Mouse (Mus musculus) forebrain, postnatal 0 days (tissue): ENCODE measurements around the gene Cldn3. TPM values are rescaled to one million over a fixed set of nuclear protein-coding genes. Genes with fewer than 3 reads are reported as not detected.
"Not testable (repeated sequence)": the region's sequence is repeated elsewhere in the genome, so short reads cannot be mapped to it uniquely, and the experiment has no call there.

ENCODE experiments used
- ATAC-seq: fragments of 200-750 bp; cut with Nextera tagmentation; 2 replicates; pipeline ENCODE4 v1.8.0; 2017; ENCODE audit warnings: mild to moderate bottlenecking, moderate library complexity
- DNase-seq: peaks from one replicate; pipeline ENCODE4 v3.0.0-alpha.2; 2015
- H3K27ac ChIP-seq: fragments of 300-500 bp; sonication (generic); 2 replicates; pipeline ENCODE4 v1.5.1; 2014; ENCODE audit warnings: low read depth, mild to moderate bottlenecking, antibody characterized with exemption, low read length, moderate library complexity, mixed read lengths
- H3K27me3 ChIP-seq: fragments of 300-500 bp; sonication (generic); 2 replicates; pipeline ENCODE4 v1.6.1; 2014; ENCODE audit warnings: mild to moderate bottlenecking, low read length, mixed read lengths; ENCODE audit not compliant: insufficient read depth
- H3K36me3 ChIP-seq: fragments of 300-500 bp; sonication (generic); 2 replicates; pipeline ENCODE4 v1.6.1; 2014; ENCODE audit warnings: mild to moderate bottlenecking, moderate library complexity; ENCODE audit not compliant: insufficient read depth
- H3K4me1 ChIP-seq: fragments of 300-500 bp; sonication (generic); 2 replicates; pipeline ENCODE4 v1.6.1; 2014; ENCODE audit warnings: antibody characterized with exemption; ENCODE audit not compliant: insufficient read depth
- H3K4me2 ChIP-seq: fragments of 300-500 bp; sonication (generic); 2 replicates; pipeline ENCODE4 v1.6.1; 2014; ENCODE audit warnings: low read depth, mild to moderate bottlenecking, moderate library complexity
- H3K4me3 ChIP-seq: fragments of 300-500 bp; sonication (generic); 2 replicates; pipeline ENCODE4 v1.5.1; 2014; ENCODE audit warnings: low read depth, low read length, mixed read lengths
- H3K9ac ChIP-seq: fragments of 300-500 bp; sonication (generic); 2 replicates; pipeline ENCODE4 v1.6.1; 2014; ENCODE audit warnings: mild to moderate bottlenecking
- H3K9me3 ChIP-seq: fragments of 300-500 bp; sonication (generic); 2 replicates; pipeline ENCODE4 v1.6.1; 2016; ENCODE audit warnings: low read length
- CTCF ChIP-seq: sonication (generic); IDR thresholded peaks from 2 replicates; pipeline ENCODE4 v1.5.1; 2016; ENCODE audit warnings: antibody characterized with exemption, control low read depth, low read depth
- WGBS: fragments of 180-500 bp; shearing (Covaris S2); extraction: QIAGEN DNeasy Blood & Tissue Kit; methylation state at CpG from one replicate; pipeline ENCODE4 v1.1.7; 2014; 5-methylcytosine and 5-hydroxymethylcytosine counted together
- polyA plus RNA-seq: library from polyadenylated mRNA; unstranded; fragments of >200 nt; fragmentation: Nextera tagmentation; extraction: Ambion mirVana; gene quantifications from 2 replicates; pipeline ENCODE4 v1.2.1, GENCODE M21; 2015
- total RNA-seq: library from RNA; depleted of rRNA; stranded (reverse); fragments of >200 nt; gene quantifications from 2 replicates; pipeline ENCODE4 v1.2.3, GENCODE M21; 2014

The Cldn3 gene
- total and polyA plus RNA-seq, 2 experiments from 2014 or later: 5.5 to 10.9 TPM

- no peaks in the 10 kb centered on the region for H3K36me3 ChIP-seq
- no peaks in the 10 kb centered on the region for H3K27me3 ChIP-seq
- no peaks in the 10 kb centered on the region for H3K4me1 ChIP-seq
- H3K27ac ChIP-seq: no peak overlapping the region
- H3K4me3 ChIP-seq: no peak overlapping the region
- no peak overlapping the region for H3K4me2 ChIP-seq
- H3K9me3 ChIP-seq: no peaks in the 10 kb centered on the region
- H3K9ac ChIP-seq: no peak overlapping the region
- ATAC-seq (no peak), DNase-seq (no peak)
- TF ChIP-seq CTCF: no peak
- WGBS: 80% methylated on average over 5 of the region's 5 CpGs
Observed at GRCm38 (mm10) chr5:134955491-134955890, 30.5 kb upstream of the Cldn3 start.

- no peaks in the 10 kb centered on the region for H3K9me3 ChIP-seq
- no peak overlapping the region for H3K9ac ChIP-seq
- no peak overlapping the region for H3K4me3 ChIP-seq
- no peaks in the 10 kb centered on the region for H3K27me3 ChIP-seq
- DNase-seq (no peak), ATAC-seq (no peak)
- H3K36me3 ChIP-seq: no peaks in the 10 kb centered on the region
- 72% methylated on average over 7 of the region's 7 CpGs for WGBS
- no peaks in the 10 kb centered on the region for H3K4me1 ChIP-seq
- TF ChIP-seq CTCF: no peak
- no peak overlapping the region for H3K4me2 ChIP-seq
- H3K27ac ChIP-seq: no peak overlapping the region
Observed at GRCm38 (mm10) chr5:134959114-134959513, 26.9 kb upstream of the Cldn3 start.

- no peak for ATAC-seq
- H3K9ac ChIP-seq: no peak overlapping the region
- DNase-seq: no peak
- WGBS: 69% methylated on average over 2 of the region's 2 CpGs
- H3K27ac ChIP-seq: no peak overlapping the region
- H3K9me3 ChIP-seq: no peaks in the 10 kb centered on the region
- H3K4me3 ChIP-seq: no peak overlapping the region
- TF ChIP-seq CTCF: no peak
- H3K27me3 ChIP-seq: no peaks in the 10 kb centered on the region; the same call in 1 of the 2 replicates
- H3K36me3 ChIP-seq: no peaks in the 10 kb centered on the region
- no peak overlapping the region for H3K4me2 ChIP-seq
- no peaks in the 10 kb centered on the region for H3K4me1 ChIP-seq
Observed at GRCm38 (mm10) chr5:134960430-134960829, 25.6 kb upstream of the Cldn3 start.

GRCm38 (mm10) chr5:134961519-134961918 is 24.5 kb upstream of the Cldn3 start:
- no peak for ATAC-seq

GRCm38 (mm10) chr5:134963546-134963945 is 22.5 kb upstream of the Cldn3 start:
- Histone ChIP-seq H3K9ac (no peak overlapping the region), H3K27me3 (no peaks in the 10 kb centered on the region; the same call in 1 of the 2 replicates), H3K36me3 (no peaks in the 10 kb centered on the region), H3K4me1 (no peaks in the 10 kb centered on the region), H3K4me2 (no peak overlapping the region), H3K9me3 (no peaks in the 10 kb centered on the region), H3K4me3 (no peak overlapping the region), H3K27ac (no peak overlapping the region)
- 22% methylated on average over 5 of the region's 5 CpGs for WGBS
- TF ChIP-seq CTCF: no peak
- ATAC-seq (no peak), DNase-seq (no peak)

More at GRCm38 (mm10) chr5:134961519-134961918, 24.5 kb upstream of the Cldn3 start:
- H3K9me3 ChIP-seq: no peaks in the 10 kb centered on the region
- no peaks in the 10 kb centered on the region for H3K4me1 ChIP-seq
- H3K9ac ChIP-seq: no peak overlapping the region
- DNase-seq: no peak
- H3K4me3 ChIP-seq: no peak overlapping the region
- no peak for TF ChIP-seq CTCF
- no peaks in the 10 kb centered on the region for H3K36me3 ChIP-seq
- H3K27me3 ChIP-seq: no peaks in the 10 kb centered on the region; the same call in 1 of the 2 replicates
- WGBS: 93% methylated on average over 2 of the region's 2 CpGs
- no peak overlapping the region for H3K27ac ChIP-seq
- no peak overlapping the region for H3K4me2 ChIP-seq

- ATAC-seq, H3K9me3 ChIP-seq, DNase-seq, H3K9ac ChIP-seq, H3K4me3 ChIP-seq, H3K4me1 ChIP-seq, H3K27me3 ChIP-seq, H3K36me3 ChIP-seq, H3K4me2 ChIP-seq, H3K27ac ChIP-seq: not testable (repeated sequence)
Observed at GRCm38 (mm10) chr5:134964655-134965054, 21.4 kb upstream of the Cldn3 start.

GRCm38 (mm10) chr5:134965473-134965851 is 20.6 kb upstream of the Cldn3 start:
- H3K4me3 ChIP-seq: no peak overlapping the region

More at GRCm38 (mm10) chr5:134965473-134965851, 20.6 kb upstream of the Cldn3 start:
- Histone ChIP-seq H3K4me1 (no peaks in the 10 kb centered on the region), H3K9ac (no peak overlapping the region), H3K36me3 (no peaks in the 10 kb centered on the region), H3K4me2 (peak overlapping the region; percentile 46), H3K9me3 (no peaks in the 10 kb centered on the region), H3K27me3 (no peaks in the 10 kb centered on the region; the same call in 1 of the 2 replicates), H3K27ac (no peak overlapping the region)
- ATAC-seq: peak; percentile 62
- 7% methylated on average over 10 of the region's 10 CpGs for WGBS
- peak; percentile 80 for DNase-seq
- TF ChIP-seq CTCF: peak; percentile 85
